Mouse (Mus musculus): Measurements from ENCODE around the gene Nlk.

DNA sequence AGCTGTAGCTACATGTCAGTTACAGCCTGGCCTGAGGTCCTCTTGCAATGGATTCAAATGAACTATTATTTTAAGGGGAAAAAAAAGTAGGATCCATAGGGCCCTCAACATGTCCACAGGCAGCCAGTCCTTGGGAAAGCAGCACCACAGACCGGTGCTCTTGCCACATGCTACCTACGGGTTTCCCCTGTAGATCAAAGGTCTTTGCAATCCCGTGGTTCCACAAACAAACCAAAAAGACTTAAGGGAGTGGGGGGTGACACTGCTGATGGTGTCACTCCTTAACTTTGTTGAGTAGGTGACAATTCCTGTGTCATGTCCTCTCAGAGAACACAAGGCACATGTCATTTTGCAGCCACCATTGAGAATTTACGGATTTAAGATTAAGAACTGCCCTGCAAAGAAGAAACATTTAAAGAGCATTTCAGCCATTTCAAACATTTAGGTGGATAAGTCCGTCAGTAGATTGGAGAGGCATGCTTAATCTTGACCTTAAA, 147.6 kb downstream of the Nlk start:
- TF ChIP-seq CTCF (IDR thresholded peaks at IDR 0.05; ENCODE audit: borderline replicate concordance, control insufficient read depth, extremely low read depth, insufficient read depth, low read length, poor library complexity) = no peak
- TF ChIP-seq POLR2A (IDR thresholded peaks at IDR 0.05; ENCODE audit: control insufficient read depth, extremely low read depth, insufficient read depth, low read length, poor library complexity) = no peak

All from thymus, adult 2 months (tissue).